7 mouse cellular contexts compared by ENCODE assay signal in genomic region chr3:93521462-93522057, GRCm38 (mm10). TPM values are rescaled to one million over a fixed set of nuclear protein-coding genes. Genes with fewer than 3 reads are reported as not detected.
DNase-seq lines count a peak whose midpoint lies in the region; ATAC-seq and TF ChIP-seq lines count a peak whose summit lies in the region.

No protein-coding gene starts in this region.

- peaks cover 5% of the 10 kb centered on the region; the same call in 1 of the 2 replicates for H3K4me1 ChIP-seq in midbrain, embryonic 12.5 days
- H3K4me1 ChIP-seq in midbrain, embryonic 10.5 days = peaks cover 10% of the 10 kb centered on the region
- peaks cover 11% of the 10 kb centered on the region; the same call in 1 of the 2 replicates for H3K4me1 ChIP-seq in forebrain, embryonic 13.5 days
- peaks cover 10% of the 10 kb centered on the region for H3K4me1 ChIP-seq in limb, embryonic 14.5 days (ENCODE audit: control insufficient read depth, insufficient read depth, low read length)
- 0 out of 2 replicates have a peak, but pooled peaks cover 5% of the 10 kb centered on the region for H3K4me1 ChIP-seq in stomach, embryonic 15.5 days

- peak overlapping the region; percentile 78; the same call in 1 of the 2 replicates for H3K4me2 ChIP-seq in midbrain, embryonic 12.5 days (replicated peaks)
- peak overlapping the region; percentile 80; the same call in 1 of the 2 replicates for H3K4me2 ChIP-seq in forebrain, embryonic 13.5 days
- H3K4me2 ChIP-seq in limb, embryonic 14.5 days (replicated peaks; ENCODE audit: low read depth, low read length, severe bottlenecking) = peak overlapping the region; percentile 55
- H3K4me2 ChIP-seq in stomach, embryonic 15.5 days = peak overlapping the region; percentile 59

- TF ChIP-seq POLR2A in limb, embryonic 14.5 days (IDR thresholded peaks at IDR 0.05; ENCODE audit: borderline replicate concordance, extremely low read depth, insufficient read depth, insufficient read length) = no peak

- 89% methylated on average over 8 of the region's 8 CpGs for WGBS in midbrain, embryonic 12.5 days
- 86% methylated on average over 8 of the region's 8 CpGs for WGBS in midbrain, embryonic 10.5 days
- 88% methylated on average over 8 of the region's 8 CpGs for WGBS in forebrain, embryonic 13.5 days
- WGBS in limb, embryonic 14.5 days = 88% methylated on average over 8 of the region's 8 CpGs
- 77% methylated on average over 8 of the region's 8 CpGs for WGBS in stomach, embryonic 15.5 days

- H3K9ac ChIP-seq in midbrain, embryonic 12.5 days (replicated peaks) = no peak overlapping the region
- no peak overlapping the region for H3K9ac ChIP-seq in forebrain, embryonic 13.5 days
- H3K9ac ChIP-seq in limb, embryonic 14.5 days (ENCODE audit: low read depth, low read length, severe bottlenecking) = no peak overlapping the region
- no peak overlapping the region for H3K9ac ChIP-seq in stomach, embryonic 15.5 days

- no peak for DNase-seq in midbrain, embryonic 10.5 days (ENCODE audit: low spot score)
- no peak for DNase-seq in limb, embryonic 14.5 days (ENCODE audit: low spot score)
- no peak for DNase-seq in cerebellum, postnatal 10 days
- DNase-seq in embryo, embryonic 9.5 days (ENCODE audit: extremely low spot score) = no peak

- no peak for ATAC-seq in midbrain, embryonic 12.5 days (ENCODE audit: low FRiP score, low read depth)
- ATAC-seq in forebrain, embryonic 13.5 days = no peak
- ATAC-seq in limb, embryonic 14.5 days (ENCODE audit: low FRiP score, low read depth) = no peak
- no peak for ATAC-seq in stomach, embryonic 15.5 days (ENCODE audit: insufficient read depth, low FRiP score, low read depth)

- no peak overlapping the region for H3K27ac ChIP-seq in midbrain, embryonic 12.5 days (replicated peaks)
- H3K27ac ChIP-seq in midbrain, embryonic 10.5 days (replicated peaks) = no peak overlapping the region
- H3K27ac ChIP-seq in forebrain, embryonic 13.5 days = no peak overlapping the region
- H3K27ac ChIP-seq in limb, embryonic 14.5 days (replicated peaks; ENCODE audit: low read depth, low read length) = no peak overlapping the region
- H3K27ac ChIP-seq in stomach, embryonic 15.5 days = peak overlapping the region; percentile 89

- no peaks in the 10 kb centered on the region for H3K36me3 ChIP-seq in midbrain, embryonic 12.5 days
- no peaks in the 10 kb centered on the region for H3K36me3 ChIP-seq in midbrain, embryonic 10.5 days
- no peaks in the 10 kb centered on the region for H3K36me3 ChIP-seq in forebrain, embryonic 13.5 days (ENCODE audit: poor library complexity, severe bottlenecking)
- peaks cover 20% of the 10 kb centered on the region for H3K36me3 ChIP-seq in limb, embryonic 14.5 days (ENCODE audit: control insufficient read depth, insufficient read depth, low read length)
- peaks cover 13% of the 10 kb centered on the region; the same call in 1 of the 2 replicates for H3K36me3 ChIP-seq in stomach, embryonic 15.5 days

- peaks cover 11% of the 10 kb centered on the region; the same call in 1 of the 2 replicates for H3K27me3 ChIP-seq in midbrain, embryonic 12.5 days
- peaks cover 11% of the 10 kb centered on the region for H3K27me3 ChIP-seq in midbrain, embryonic 10.5 days (ENCODE audit: low read depth, poor library complexity, severe bottlenecking)
- H3K27me3 ChIP-seq in forebrain, embryonic 13.5 days = no peaks in the 10 kb centered on the region
- H3K27me3 ChIP-seq in limb, embryonic 14.5 days (ENCODE audit: control insufficient read depth, insufficient read depth, low read length) = no peaks in the 10 kb centered on the region
- no peaks in the 10 kb centered on the region for H3K27me3 ChIP-seq in stomach, embryonic 15.5 days (replicated peaks)

- H3K9me3 ChIP-seq in midbrain, embryonic 12.5 days = no peaks in the 10 kb centered on the region
- H3K9me3 ChIP-seq in midbrain, embryonic 10.5 days (replicated peaks) = no peaks in the 10 kb centered on the region
- no peaks in the 10 kb centered on the region for H3K9me3 ChIP-seq in forebrain, embryonic 13.5 days (replicated peaks)
- H3K9me3 ChIP-seq in limb, embryonic 14.5 days (ENCODE audit: control insufficient read depth, low read length) = no peaks in the 10 kb centered on the region
- H3K9me3 ChIP-seq in stomach, embryonic 15.5 days = no peaks in the 10 kb centered on the region

- no peak overlapping the region for H3K4me3 ChIP-seq in midbrain, embryonic 12.5 days
- H3K4me3 ChIP-seq in midbrain, embryonic 10.5 days = no peak overlapping the region; the same call in 1 of the 2 replicates
- H3K4me3 ChIP-seq in forebrain, embryonic 13.5 days = no peak overlapping the region
- peak overlapping the region; percentile 72 for H3K4me3 ChIP-seq in limb, embryonic 14.5 days (replicated peaks; ENCODE audit: low read length)
- peak overlapping the region; percentile 58 for H3K4me3 ChIP-seq in stomach, embryonic 15.5 days (replicated peaks)

RNA-seq across cellular contexts. Expression of gene S100a11, which starts 1.3 kb away (rescaled TPM):
- polyA plus RNA-seq in midbrain, embryonic 12.5 days (2016; fragmentation: Nextera tagmentation; extraction: Ambion mirVana) = 340 and 424 TPM in 2 replicates
- polyA plus RNA-seq in midbrain, embryonic 10.5 days (2016; fragmentation: Nextera tagmentation; extraction: Ambion mirVana) = 245 and 305 TPM in 2 replicates
- polyA plus RNA-seq in forebrain, embryonic 13.5 days (2015; fragmentation: Nextera tagmentation; extraction: Ambion mirVana) = 117 and 133 TPM in 2 replicates
- 477 and 638 TPM in 2 replicates for polyA plus RNA-seq in limb, embryonic 14.5 days (2012; rRNA removed)
- 1,786 and 1,916 TPM in 2 replicates for polyA plus RNA-seq in limb, embryonic 14.5 days (2014; fragmentation: Nextera tagmentation; extraction: Ambion mirVana)
- polyA plus RNA-seq in stomach, embryonic 15.5 days (2015; fragmentation: Nextera tagmentation; extraction: Ambion mirVana) = 1,455 and 1,609 TPM in 2 replicates

RNA-seq across cellular contexts. Expression of gene S100a10, which starts 33.3 kb away (rescaled TPM):
- 156 and 197 TPM in 2 replicates for polyA plus RNA-seq in midbrain, embryonic 12.5 days (2016; fragmentation: Nextera tagmentation; extraction: Ambion mirVana)
- 153 and 169 TPM in 2 replicates for polyA plus RNA-seq in midbrain, embryonic 10.5 days (2016; fragmentation: Nextera tagmentation; extraction: Ambion mirVana)
- polyA plus RNA-seq in forebrain, embryonic 13.5 days (2015; fragmentation: Nextera tagmentation; extraction: Ambion mirVana) = 69.1 and 89.9 TPM in 2 replicates
- 208 and 328 TPM in 2 replicates for polyA plus RNA-seq in limb, embryonic 14.5 days (2012; rRNA removed)
- 625 and 691 TPM in 2 replicates for polyA plus RNA-seq in limb, embryonic 14.5 days (2014; fragmentation: Nextera tagmentation; extraction: Ambion mirVana)
- polyA plus RNA-seq in stomach, embryonic 15.5 days (2015; fragmentation: Nextera tagmentation; extraction: Ambion mirVana) = 444 and 470 TPM in 2 replicates

RNA-seq across cellular contexts. Expression of gene Tchhl1, which starts 53.0 kb away (rescaled TPM):
- not detected in 2 replicates for polyA plus RNA-seq in midbrain, embryonic 12.5 days (2016; fragmentation: Nextera tagmentation; extraction: Ambion mirVana)
- polyA plus RNA-seq in midbrain, embryonic 10.5 days (2016; fragmentation: Nextera tagmentation; extraction: Ambion mirVana) = not detected in 2 replicates
- not detected in 2 replicates for polyA plus RNA-seq in forebrain, embryonic 13.5 days (2015; fragmentation: Nextera tagmentation; extraction: Ambion mirVana)
- polyA plus RNA-seq in limb, embryonic 14.5 days (2012; rRNA removed) = not detected in 2 replicates
- not detected in 2 replicates for polyA plus RNA-seq in limb, embryonic 14.5 days (2014; fragmentation: Nextera tagmentation; extraction: Ambion mirVana)
- polyA plus RNA-seq in stomach, embryonic 15.5 days (2015; fragmentation: Nextera tagmentation; extraction: Ambion mirVana) = not detected in 2 replicates

Comparison
In these comparisons a context has a peak if more than half of its experiments do, and no peak if none do; other contexts are left out.
1. H3K4me3 ChIP-seq: peak in limb, embryonic 14.5 days (single experiment) and stomach, embryonic 15.5 days (single experiment); none in midbrain, embryonic 12.5 days (single experiment), midbrain, embryonic 10.5 days (single experiment) and forebrain, embryonic 13.5 days (single experiment).
2. Peak in every context shown above with its lines, with median percentiles within 50 percentile points of each other: H3K4me2 ChIP-seq.